Mouse (Mus musculus) CD4-positive helper T cell, adult 2 months (primary cell): Measurements from ENCODE around the gene BC048403.

Source experiments
- DNase-seq: peaks from one replicate; pipeline ENCODE4 v3.0.0-alpha.2; 2012; ENCODE audit warnings: low read depth, missing footprints, low spot score

The BC048403 gene

GRCm38 (mm10) chr10:121739548-121740505 lies at the start of gene BC048403:
Gene BC048403 (plus strand): TSS chr10:121739937.
- DNase-seq: peak; percentile 93

GRCm38 (mm10) chr10:121692944-121693579 lies 46.7 kb upstream of the BC048403 start:
- DNase-seq: no peak

- DNase-seq: no peak
Measured at GRCm38 (mm10) chr10:121694567-121694966, 45.2 kb upstream of the BC048403 start.

- peak; percentile 35 for DNase-seq
Measured at GRCm38 (mm10) chr10:121701296-121702248, 38.2 kb upstream of the BC048403 start.

GRCm38 (mm10) chr10:121703619-121704018 lies 36.1 kb upstream of the BC048403 start:
- no peak for DNase-seq

GRCm38 (mm10) chr10:121704871-121705270 lies 34.9 kb upstream of the BC048403 start:
- DNase-seq: no peak

- no peak for DNase-seq
Measured at GRCm38 (mm10) chr10:121705399-121706163, 34.2 kb upstream of the BC048403 start.

GRCm38 (mm10) chr10:121716862-121717261 lies 22.9 kb upstream of the BC048403 start:
- no peak for DNase-seq

GRCm38 (mm10) chr10:121718896-121719585 lies 20.7 kb upstream of the BC048403 start:
- no peak for DNase-seq

GRCm38 (mm10) chr10:121720701-121721100 lies 19.0 kb upstream of the BC048403 start:
- no peak for DNase-seq

GRCm38 (mm10) chr10:121726505-121726904 lies 13.2 kb upstream of the BC048403 start:
- DNase-seq: no peak

- no peak for DNase-seq
Measured at GRCm38 (mm10) chr10:121727151-121727550, 12.6 kb upstream of the BC048403 start.

GRCm38 (mm10) chr10:121728226-121728625 lies 11.5 kb upstream of the BC048403 start:
- no peak for DNase-seq

GRCm38 (mm10) chr10:121731048-121731725 lies 8.6 kb upstream of the BC048403 start:
- DNase-seq: no peak

- DNase-seq: no peak
Measured at GRCm38 (mm10) chr10:121732542-121732941, 7.2 kb upstream of the BC048403 start.

- no peak for DNase-seq
Measured at GRCm38 (mm10) chr10:121737256-121737655, 2.5 kb upstream of the BC048403 start.

GRCm38 (mm10) chr10:121742336-121742735 lies 2.6 kb downstream of the BC048403 start:
- no peak for DNase-seq

GRCm38 (mm10) chr10:121750175-121750574 lies 10.4 kb downstream of the BC048403 start:
- DNase-seq: no peak

GRCm38 (mm10) chr10:121754237-121754636 lies 14.5 kb downstream of the BC048403 start:
- no peak for DNase-seq

GRCm38 (mm10) chr10:121755822-121756221 lies 16.1 kb downstream of the BC048403 start:
- no peak for DNase-seq
